Mouse (Mus musculus): ENCODE data around the gene Ggt6.

- TF ChIP-seq CTCF (IDR thresholded peaks at IDR 0.05; ENCODE audit: insufficient read depth, low read length) (no peak), POLR2A (IDR thresholded peaks at IDR 0.05; ENCODE audit: borderline replicate concordance, extremely low read depth, low read depth, low read length) (no peak)
Measured at GRCm38 (mm10) chr11:72438411-72438810, 3.1 kb downstream of the Ggt6 start.
